Mouse (Mus musculus): ENCODE data around the gene Haus8. TPM values are rescaled to one million over a fixed set of nuclear protein-coding genes. Genes with fewer than 3 reads are reported as not detected.
"Not testable (repeated sequence)": the region's sequence is repeated elsewhere in the genome, so short reads cannot be mapped to it uniquely, and the experiment has no call there.

The Haus8 gene
- polyA plus RNA-seq, 1 experiment from 2014 or later = 55.1 TPM

GRCm38 (mm10) chr8:71302788-71303187 is 30.1 kb upstream of the Haus8 start:
- no peak overlapping the region for H3K4me3 ChIP-seq (replicated peaks)
- H3K4me2 ChIP-seq = no peak overlapping the region
- WGBS = 89% methylated on average over 1 of the region's 1 CpGs
- no peaks in the 10 kb centered on the region for H3K4me1 ChIP-seq
- H3K9me3 ChIP-seq (replicated peaks) = no peaks in the 10 kb centered on the region
- ATAC-seq (replicated peaks; ENCODE audit: low FRiP score) = no peak
- no peak overlapping the region for H3K9ac ChIP-seq
- no peaks in the 10 kb centered on the region for H3K27me3 ChIP-seq
- H3K36me3 ChIP-seq = peaks cover 20% of the 10 kb centered on the region; the same call in 1 of the 2 replicates
- H3K27ac ChIP-seq = no peak overlapping the region

- peaks cover 36% of the 10 kb centered on the region for H3K36me3 ChIP-seq
- H3K4me3 ChIP-seq (replicated peaks) = no peak overlapping the region
- no peaks in the 10 kb centered on the region for H3K27me3 ChIP-seq
- no peak for ATAC-seq (replicated peaks; ENCODE audit: low FRiP score)
- H3K27ac ChIP-seq = no peak overlapping the region
- no peaks in the 10 kb centered on the region for H3K9me3 ChIP-seq (replicated peaks)
- 93% methylated on average over 3 of the region's 3 CpGs for WGBS
- H3K4me1 ChIP-seq = no peaks in the 10 kb centered on the region
- no peak overlapping the region for H3K4me2 ChIP-seq
- H3K9ac ChIP-seq = no peak overlapping the region
Measured at GRCm38 (mm10) chr8:71299716-71300115, 27.0 kb upstream of the Haus8 start.

DNA sequence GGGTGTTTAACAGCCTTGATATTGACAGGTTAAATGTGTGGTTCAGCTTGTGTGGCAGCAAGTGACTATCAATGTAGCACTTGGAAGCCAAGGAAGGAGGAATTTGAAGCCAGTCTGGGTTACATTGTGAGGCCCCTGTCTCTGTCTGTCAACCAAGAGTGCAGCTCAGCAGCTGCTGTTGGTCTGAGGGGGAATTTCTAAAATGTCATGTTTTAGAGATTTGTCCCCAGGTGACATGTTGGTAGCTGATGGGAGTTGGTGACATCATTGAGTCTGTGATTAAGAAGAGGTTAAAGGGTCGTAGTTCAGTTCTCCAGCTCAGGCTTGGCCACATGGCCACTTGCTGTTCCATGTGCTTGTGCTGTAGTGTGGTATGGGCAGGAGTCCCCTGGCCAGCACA is 24.7 kb upstream of the Haus8 start:
- Histone ChIP-seq H3K4me3 (replicated peaks) (no peak overlapping the region), H3K9me3 (replicated peaks) (no peaks in the 10 kb centered on the region), H3K4me2 (no peak overlapping the region), H3K9ac (no peak overlapping the region), H3K27ac (no peak overlapping the region), H3K4me1 (no peaks in the 10 kb centered on the region), H3K36me3 (peaks cover 30% of the 10 kb centered on the region), H3K27me3 (no peaks in the 10 kb centered on the region)
- no peak for ATAC-seq (replicated peaks; ENCODE audit: low FRiP score)
- 85% methylated on average over 1 of the region's 1 CpGs for WGBS

DNA sequence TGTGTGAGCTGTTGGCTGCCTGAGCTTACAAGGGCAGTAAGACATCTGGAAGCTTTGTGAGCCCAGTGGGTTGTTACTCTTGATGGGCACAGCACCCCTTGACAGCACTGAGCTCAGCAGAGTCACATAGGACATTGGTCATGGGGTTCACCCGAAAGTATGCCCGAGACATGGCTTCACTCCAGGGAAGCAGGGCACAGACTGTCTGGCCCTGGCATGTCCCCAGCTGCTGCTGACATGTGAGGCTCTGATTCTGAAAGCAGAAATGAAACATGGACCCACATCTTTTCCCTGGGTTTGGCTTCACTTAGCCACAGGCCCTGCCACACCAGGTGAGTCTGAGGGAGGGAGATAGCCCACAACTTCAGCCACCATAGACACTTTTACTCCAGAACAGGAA is 24.1 kb upstream of the Haus8 start:
- Histone ChIP-seq H3K9me3 (replicated peaks) (no peaks in the 10 kb centered on the region), H3K4me2 (no peak overlapping the region), H3K27me3 (no peaks in the 10 kb centered on the region), H3K27ac (no peak overlapping the region), H3K4me1 (no peaks in the 10 kb centered on the region), H3K36me3 (peaks cover 28% of the 10 kb centered on the region), H3K4me3 (replicated peaks) (no peak overlapping the region), H3K9ac (no peak overlapping the region)
- 95% methylated on average over 2 of the region's 2 CpGs for WGBS
- no peak for ATAC-seq (replicated peaks; ENCODE audit: low FRiP score)

DNA sequence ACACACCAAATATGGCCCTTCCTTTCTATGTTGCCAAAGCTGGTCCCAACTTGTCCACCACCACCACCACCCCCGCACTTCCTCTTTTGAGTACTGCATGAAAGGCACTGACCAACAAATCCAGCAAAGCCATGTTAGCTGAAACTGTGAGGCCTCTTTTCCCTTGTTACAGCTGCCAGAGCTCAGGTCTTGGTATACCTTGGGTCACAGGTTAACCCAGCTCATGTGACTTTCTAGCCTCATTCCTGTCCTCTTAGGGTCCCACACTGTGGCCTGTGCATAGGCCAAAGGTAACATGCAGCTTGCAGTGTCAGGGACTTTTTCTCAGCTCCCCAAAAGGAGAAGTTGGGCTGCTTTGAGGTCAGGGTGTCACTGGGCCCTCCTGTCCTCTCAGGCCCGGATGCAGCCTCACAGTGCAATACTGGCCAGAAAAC is 23.5 kb upstream of the Haus8 start:
- H3K9me3 ChIP-seq (replicated peaks) = no peaks in the 10 kb centered on the region
- 90% methylated on average over 2 of the region's 2 CpGs for WGBS
- no peak overlapping the region for H3K27ac ChIP-seq
- peaks cover 33% of the 10 kb centered on the region for H3K36me3 ChIP-seq
- no peaks in the 10 kb centered on the region for H3K27me3 ChIP-seq
- ATAC-seq (replicated peaks; ENCODE audit: low FRiP score) = no peak
- no peak overlapping the region for H3K9ac ChIP-seq
- H3K4me1 ChIP-seq = no peaks in the 10 kb centered on the region
- H3K4me3 ChIP-seq (replicated peaks) = no peak overlapping the region
- no peak overlapping the region for H3K4me2 ChIP-seq

- peaks cover 50% of the 10 kb centered on the region for H3K36me3 ChIP-seq
- ATAC-seq (replicated peaks; ENCODE audit: low FRiP score); H3K4me1 ChIP-seq; H3K9me3 ChIP-seq (replicated peaks); H3K4me2 ChIP-seq; H3K9ac ChIP-seq; H3K27ac ChIP-seq; H3K27me3 ChIP-seq; H3K4me3 ChIP-seq (replicated peaks): not testable (repeated sequence)
- 93% methylated on average over 3 of the region's 3 CpGs for WGBS
Measured at GRCm38 (mm10) chr8:71293930-71294329, 21.2 kb upstream of the Haus8 start.

DNA sequence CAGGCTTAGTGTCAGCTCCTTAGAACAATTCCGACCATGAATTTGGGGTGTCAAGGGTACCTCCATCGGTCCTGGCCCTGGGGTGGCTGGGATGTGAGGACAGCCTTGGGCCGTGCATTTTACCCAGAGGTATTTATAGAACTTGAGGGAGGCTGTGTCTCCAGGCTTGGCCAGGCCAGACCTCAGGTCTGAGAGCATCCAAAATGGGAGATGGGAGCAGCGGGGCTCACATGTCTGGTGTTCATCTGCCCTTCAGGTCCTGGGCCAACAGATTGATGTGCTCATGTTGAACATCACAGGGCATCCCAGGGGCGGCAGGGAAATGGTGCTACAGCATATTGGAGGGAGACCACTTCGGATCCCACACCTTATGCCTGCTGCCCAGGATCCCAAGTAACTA is 18.6 kb upstream of the Haus8 start:
- H3K27me3 ChIP-seq = no peaks in the 10 kb centered on the region
- H3K4me2 ChIP-seq = no peak overlapping the region
- H3K36me3 ChIP-seq = peaks cover 29% of the 10 kb centered on the region
- H3K9ac ChIP-seq = no peak overlapping the region
- H3K9me3 ChIP-seq (replicated peaks) = no peaks in the 10 kb centered on the region
- H3K4me1 ChIP-seq = no peaks in the 10 kb centered on the region
- no peak overlapping the region for H3K4me3 ChIP-seq (replicated peaks)
- no peak overlapping the region for H3K27ac ChIP-seq
- WGBS = 93% methylated on average over 6 of the region's 6 CpGs
- ATAC-seq (replicated peaks; ENCODE audit: low FRiP score) = no peak

- 96% methylated on average over 10 of the region's 10 CpGs for WGBS
- no peak for ATAC-seq (replicated peaks; ENCODE audit: low FRiP score)
- no peaks in the 10 kb centered on the region for H3K27me3 ChIP-seq
Measured at GRCm38 (mm10) chr8:71290911-71291310, 18.2 kb upstream of the Haus8 start.

DNA sequence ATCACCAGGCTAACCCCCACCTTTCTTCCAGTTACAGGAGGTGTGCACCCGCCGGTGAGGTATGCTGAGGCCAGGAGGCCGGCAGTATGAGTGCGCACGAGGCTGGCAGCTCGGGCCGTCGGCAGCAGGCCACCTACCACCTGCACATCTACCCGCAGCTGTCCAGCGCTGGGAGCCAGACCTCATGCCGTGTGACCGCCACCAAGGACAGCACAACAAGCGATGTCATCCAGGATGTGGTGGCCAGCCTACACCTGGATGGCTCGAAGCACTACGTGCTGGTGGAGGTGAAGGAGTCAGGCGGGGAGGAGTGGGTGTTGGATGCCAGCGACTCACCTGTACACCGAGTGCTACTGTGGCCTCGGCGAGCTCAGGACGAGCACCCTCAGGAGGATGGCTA is 17.5 kb upstream of the Haus8 start:
- H3K4me2 ChIP-seq = no peak overlapping the region
- no peaks in the 10 kb centered on the region for H3K4me1 ChIP-seq
- no peak overlapping the region for H3K4me3 ChIP-seq (replicated peaks)
- peaks cover 27% of the 10 kb centered on the region for H3K36me3 ChIP-seq
- no peaks in the 10 kb centered on the region for H3K27me3 ChIP-seq
- no peaks in the 10 kb centered on the region for H3K9me3 ChIP-seq (replicated peaks)
- ATAC-seq (replicated peaks; ENCODE audit: low FRiP score) = no peak
- H3K27ac ChIP-seq = no peak overlapping the region
- no peak overlapping the region for H3K9ac ChIP-seq
- WGBS = 94% methylated on average over 21 of the region's 21 CpGs

More at GRCm38 (mm10) chr8:71290911-71291310, 18.2 kb upstream of the Haus8 start:
- H3K4me2 ChIP-seq = no peak overlapping the region
- H3K4me1 ChIP-seq = no peaks in the 10 kb centered on the region
- no peak overlapping the region for H3K4me3 ChIP-seq (replicated peaks)
- H3K36me3 ChIP-seq = peaks cover 27% of the 10 kb centered on the region
- no peak overlapping the region for H3K27ac ChIP-seq
- H3K9me3 ChIP-seq (replicated peaks) = no peaks in the 10 kb centered on the region
- no peak overlapping the region for H3K9ac ChIP-seq

GRCm38 (mm10) chr8:71289098-71289497 is 16.4 kb upstream of the Haus8 start:
- Histone ChIP-seq H3K9me3 (replicated peaks) (no peaks in the 10 kb centered on the region), H3K27me3 (no peaks in the 10 kb centered on the region), H3K27ac (no peak overlapping the region), H3K4me2 (no peak overlapping the region), H3K36me3 (peaks cover 27% of the 10 kb centered on the region), H3K4me3 (replicated peaks) (no peak overlapping the region), H3K4me1 (0 out of 2 replicates have a peak, but pooled peaks cover 3% of the 10 kb centered on the region), H3K9ac (no peak overlapping the region)
- 79% methylated on average over 7 of the region's 7 CpGs for WGBS
- no peak for ATAC-seq (replicated peaks; ENCODE audit: low FRiP score)

GRCm38 (mm10) chr8:71288441-71288949 is 15.8 kb upstream of the Haus8 start:
- Histone ChIP-seq H3K36me3 (peaks cover 27% of the 10 kb centered on the region), H3K4me2 (no peak overlapping the region), H3K27me3 (no peaks in the 10 kb centered on the region), H3K4me3 (replicated peaks) (no peak overlapping the region), H3K9ac (no peak overlapping the region), H3K27ac (no peak overlapping the region), H3K9me3 (replicated peaks) (no peaks in the 10 kb centered on the region), H3K4me1 (0 out of 2 replicates have a peak, but pooled peaks cover 3% of the 10 kb centered on the region)
- WGBS = 66% methylated on average over 3 of the region's 3 CpGs
- ATAC-seq (replicated peaks; ENCODE audit: low FRiP score) = no peak

GRCm38 (mm10) chr8:71286223-71286622 is 13.5 kb upstream of the Haus8 start:
- ATAC-seq (replicated peaks; ENCODE audit: low FRiP score); H3K4me3 ChIP-seq (replicated peaks); H3K27ac ChIP-seq; H3K9ac ChIP-seq; H3K9me3 ChIP-seq (replicated peaks); H3K27me3 ChIP-seq; H3K4me1 ChIP-seq; H3K4me2 ChIP-seq: not testable (repeated sequence)
- peaks cover 17% of the 10 kb centered on the region for H3K36me3 ChIP-seq
- WGBS = 72% methylated on average over 2 of the region's 2 CpGs

DNA sequence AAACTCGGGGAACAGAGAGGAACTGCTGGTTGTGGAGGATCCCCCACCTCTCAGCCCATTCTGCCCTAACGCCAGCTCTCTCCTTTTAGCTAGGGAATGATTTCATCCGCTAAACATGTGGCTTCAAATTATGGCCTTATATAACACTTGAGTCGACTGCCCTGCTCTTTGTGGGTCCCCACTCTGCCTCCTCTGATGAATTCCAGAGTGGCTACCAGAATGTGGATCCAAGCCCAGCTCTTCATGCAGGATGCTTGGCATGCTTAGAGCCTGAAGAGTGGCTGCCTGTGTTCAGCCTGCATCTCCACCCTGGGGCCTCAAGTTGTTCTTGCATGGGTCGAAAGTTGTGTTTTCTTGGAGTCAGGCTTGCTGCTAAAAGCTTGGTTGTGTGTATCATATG is 9.9 kb upstream of the Haus8 start:
- 74% methylated on average over 5 of the region's 5 CpGs for WGBS
- Histone ChIP-seq H3K9me3 (replicated peaks) (no peaks in the 10 kb centered on the region), H3K27ac (no peak overlapping the region), H3K4me2 (no peak overlapping the region), H3K27me3 (no peaks in the 10 kb centered on the region), H3K9ac (no peak overlapping the region), H3K4me1 (0 out of 2 replicates have a peak, but pooled peaks cover 5% of the 10 kb centered on the region), H3K4me3 (replicated peaks) (no peak overlapping the region), H3K36me3 (0 out of 2 replicates have a peak, but pooled peaks cover 4% of the 10 kb centered on the region)
- no peak for ATAC-seq (replicated peaks; ENCODE audit: low FRiP score)

Data from kidney, embryonic 15.5 days (tissue).